Mouse (Mus musculus) liver, adult 2 months (tissue): ENCODE results near the gene St3gal2.

Source experiments
- CTCF ChIP-seq: fragments of 200-500 bp; IDR thresholded peaks from 2 replicates; pipeline ENCODE4 v1.5.1; 2011; ENCODE audit warnings: low read depth, low read length, control low read depth
- POLR2A ChIP-seq: fragments of 200-500 bp; IDR thresholded peaks from 2 replicates; pipeline ENCODE4 v1.6.1; 2011; ENCODE audit warnings: low read length, control low read depth; ENCODE audit not compliant: insufficient read depth; ENCODE audit errors: extremely low read depth

GRCm38 (mm10) chr8:110981304-110981703 lies 61.6 kb downstream of the St3gal2 start:
- TF ChIP-seq POLR2A: no peak
- TF ChIP-seq CTCF: no peak
